8 mouse cellular contexts compared by ENCODE assay signal in genomic region chr16:41533686-41534085, GRCm38 (mm10).
DNase-seq lines count a peak whose midpoint lies in the region; ATAC-seq and TF ChIP-seq lines count a peak whose summit lies in the region.

No protein-coding gene starts in this region.

- no peaks in the 10 kb centered on the region for H3K36me3 ChIP-seq in heart, postnatal 0 days (replicated peaks; ENCODE audit: control insufficient read depth, insufficient read depth, low read length)
- no peaks in the 10 kb centered on the region for H3K36me3 ChIP-seq in hindbrain, embryonic 11.5 days (ENCODE audit: control insufficient read depth, insufficient read depth, low read length)
- no peaks in the 10 kb centered on the region for H3K36me3 ChIP-seq in midbrain, embryonic 16.5 days (ENCODE audit: control insufficient read depth, insufficient read depth, low read length)

- no peak overlapping the region for H3K27ac ChIP-seq in heart, postnatal 0 days (ENCODE audit: low read depth)
- H3K27ac ChIP-seq in hindbrain, embryonic 11.5 days (ENCODE audit: low read depth, low read length) = no peak overlapping the region
- H3K27ac ChIP-seq in midbrain, embryonic 16.5 days (ENCODE audit: low read length) = peak overlapping the region; percentile 83

- no peaks in the 10 kb centered on the region for H3K9me3 ChIP-seq in heart, postnatal 0 days (replicated peaks; ENCODE audit: control insufficient read depth, low read length)
- no peaks in the 10 kb centered on the region for H3K9me3 ChIP-seq in hindbrain, embryonic 11.5 days (ENCODE audit: control insufficient read depth, low read length)
- no peaks in the 10 kb centered on the region for H3K9me3 ChIP-seq in midbrain, embryonic 16.5 days (replicated peaks; ENCODE audit: control insufficient read depth, low read length, poor library complexity, severe bottlenecking)

- DNase-seq in heart, postnatal 0 days (ENCODE audit: low spot score) = no peak
- no peak for DNase-seq in heart, postnatal 4 days
- DNase-seq in cerebellum, postnatal 36 days = peak; percentile 28 to 58
- peak; percentile 29 for DNase-seq in hindbrain, embryonic 11.5 days (ENCODE audit: low spot score)
- DNase-seq in thymus, postnatal 4 days = no peak
- no peak for DNase-seq in spleen, adult 18-20 months

- H3K4me2 ChIP-seq in heart, postnatal 0 days (ENCODE audit: low read depth, low read length) = peak overlapping the region; percentile 96
- peak overlapping the region; percentile 77 for H3K4me2 ChIP-seq in hindbrain, embryonic 11.5 days (replicated peaks; ENCODE audit: low read depth, low read length)
- peak overlapping the region; percentile 70 for H3K4me2 ChIP-seq in midbrain, embryonic 16.5 days (ENCODE audit: low read length)

- H3K27me3 ChIP-seq in heart, postnatal 0 days (ENCODE audit: control insufficient read depth, insufficient read depth, low read length) = 0 out of 2 replicates have a peak, but pooled peaks cover 12% of the 10 kb centered on the region
- H3K27me3 ChIP-seq in hindbrain, embryonic 11.5 days (ENCODE audit: control insufficient read depth, insufficient read depth, low read length) = no peaks in the 10 kb centered on the region
- H3K27me3 ChIP-seq in midbrain, embryonic 16.5 days (ENCODE audit: control insufficient read depth, insufficient read depth, low read depth, low read length) = no peaks in the 10 kb centered on the region

- no peak for TF ChIP-seq CTCF in heart, postnatal 0 days (IDR thresholded peaks at IDR 0.05; ENCODE audit: low read depth)

- ATAC-seq in heart, postnatal 0 days (ENCODE audit: insufficient read depth, low read depth) = no peak
- ATAC-seq in hindbrain, embryonic 11.5 days (ENCODE audit: low FRiP score) = 0 out of 2 replicates have a peak, but pooled peaks have one; percentile 0
- no peak for ATAC-seq in midbrain, embryonic 16.5 days
- ATAC-seq in megakaryocyte-erythroid progenitor cell, adult 5-6 weeks (replicated peaks; ENCODE audit: low FRiP score, low TSS enrichment, poor library complexity, severe bottlenecking) = no peak

- H3K4me3 ChIP-seq in heart, postnatal 0 days (ENCODE audit: low read depth, low read length) = peak overlapping the region; percentile 59
- H3K4me3 ChIP-seq in hindbrain, embryonic 11.5 days (ENCODE audit: low read depth, low read length) = peak overlapping the region; percentile 62
- H3K4me3 ChIP-seq in midbrain, embryonic 16.5 days (ENCODE audit: low read depth, low read length) = peak overlapping the region; percentile 65

- no peak for TF ChIP-seq EP300 in heart, postnatal 0 days (IDR thresholded peaks at IDR 0.05; ENCODE audit: low read depth)

- WGBS in heart, postnatal 0 days = 11% methylated on average over 6 of the region's 6 CpGs
- 7% methylated on average over 6 of the region's 6 CpGs for WGBS in hindbrain, embryonic 11.5 days
- under 1% methylated on average over 6 of the region's 6 CpGs for WGBS in midbrain, embryonic 16.5 days

- H3K4me1 ChIP-seq in heart, postnatal 0 days (ENCODE audit: control insufficient read depth, insufficient read depth) = no peaks in the 10 kb centered on the region
- H3K4me1 ChIP-seq in hindbrain, embryonic 11.5 days (replicated peaks; ENCODE audit: control insufficient read depth, insufficient read depth, low read length) = no peaks in the 10 kb centered on the region
- H3K4me1 ChIP-seq in midbrain, embryonic 16.5 days (ENCODE audit: control insufficient read depth, insufficient read depth, low read length) = peaks cover 8% of the 10 kb centered on the region

- no peak overlapping the region for H3K9ac ChIP-seq in heart, postnatal 0 days (replicated peaks; ENCODE audit: low read depth, low read length)
- peak overlapping the region; percentile 69 for H3K9ac ChIP-seq in hindbrain, embryonic 11.5 days (ENCODE audit: low read depth, low read length)
- peak overlapping the region; percentile 82 for H3K9ac ChIP-seq in midbrain, embryonic 16.5 days (ENCODE audit: low read depth, low read length)

Comparison
In these comparisons a context has a peak if more than half of its experiments do, and no peak if none do; other contexts are left out.
1. DNase-seq: peak in cerebellum, postnatal 36 days (2 of 2) and hindbrain, embryonic 11.5 days (single experiment); none in heart, postnatal 0 days (single experiment), heart, postnatal 4 days (single experiment), thymus, postnatal 4 days (single experiment) and spleen, adult 18-20 months (0 of 2).
2. Peak in every context shown above with its lines, with median percentiles within 50 percentile points of each other: H3K4me2 ChIP-seq and H3K4me3 ChIP-seq.